ENCODE assay signal across 34 mouse cellular contexts in the genomic region with DNA sequence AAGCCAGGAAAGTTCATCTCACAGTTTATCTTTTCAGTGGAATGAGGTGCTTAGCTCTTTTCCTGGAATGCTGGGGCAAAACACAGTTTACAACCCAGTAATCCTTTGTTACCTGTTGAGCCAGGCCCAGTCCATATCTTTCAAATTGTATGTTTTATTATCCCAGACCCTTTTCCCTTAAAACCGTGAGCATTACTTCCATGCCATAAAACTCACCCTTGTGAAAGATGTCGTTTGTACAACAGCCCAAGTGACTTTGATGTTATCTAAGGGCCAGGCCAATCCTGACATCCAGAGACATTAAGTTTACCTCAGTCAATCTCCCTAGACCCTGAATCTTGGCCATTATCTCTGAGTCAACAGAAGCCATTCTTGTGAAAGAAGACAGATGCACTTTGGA.
"Had no signal": no experiment of that assay in that cellular context is flagged by ENCODE, and none has a peak within 500 bp of the region (broad histone marks: within the 10 kb centered on the region; RNA-seq: fewer than 3 reads in every experiment).

No protein-coding gene starts in this region.

- H3K27ac ChIP-seq: heart, adult 2 months; heart, embryonic 10.5 days; heart, embryonic 13.5 days; heart, embryonic 15.5 days; hindbrain, embryonic 10.5 days; hindbrain, embryonic 12.5 days; hindbrain, embryonic 13.5 days; hindbrain, embryonic 14.5 days; hindbrain, embryonic 15.5 days; hindbrain, postnatal 0 days; kidney, embryonic 15.5 days; kidney, postnatal 0 days; layer of hippocampus, adult 2 months had no signal

- H3K4me1 ChIP-seq: heart, embryonic 10.5 days; heart, embryonic 12.5 days; heart, embryonic 13.5 days; heart, embryonic 15.5 days; hindbrain, embryonic 10.5 days; hindbrain, embryonic 12.5 days; hindbrain, embryonic 13.5 days; hindbrain, embryonic 15.5 days; kidney, embryonic 15.5 days had no signal

- DNase-seq: heart, adult 18-20 months; heart, adult 2 months; heart, postnatal 10 days; heart, postnatal 14 days; heart, postnatal 36 days; heart, postnatal 4 days; kidney, adult 11 months; kidney, adult 18-20 months; kidney, adult 2 months; kidney, adult 8-10 months; kidney, adult 9 months; kidney, postnatal 10 days; kidney, postnatal 14 days; kidney, postnatal 25 days; kidney, postnatal 36 days; kidney, postnatal 4 days; layer of hippocampus, adult 9-11 months; layer of hippocampus, postnatal 36 days had no signal

- ATAC-seq: hindbrain, embryonic 16.5 days; hindbrain, postnatal 0 days; inflammation-experienced regulatory T-cells, adult 6 months had no signal

- H3K4me2 ChIP-seq: heart, embryonic 11.5 days; heart, embryonic 12.5 days; heart, embryonic 13.5 days; heart, embryonic 15.5 days; hindbrain, embryonic 12.5 days; hindbrain, embryonic 13.5 days; hindbrain, embryonic 14.5 days; hindbrain, embryonic 15.5 days; kidney, embryonic 15.5 days had no signal

- H3K36me3 ChIP-seq: heart, embryonic 10.5 days; heart, embryonic 12.5 days; heart, embryonic 13.5 days; heart, embryonic 15.5 days; hindbrain, embryonic 10.5 days; hindbrain, embryonic 12.5 days; hindbrain, embryonic 13.5 days; hindbrain, embryonic 15.5 days; kidney, embryonic 15.5 days had no signal

- H3K27me3 ChIP-seq: heart, embryonic 12.5 days; heart, embryonic 13.5 days; heart, embryonic 15.5 days; hindbrain, embryonic 12.5 days; hindbrain, embryonic 13.5 days; hindbrain, embryonic 15.5 days had no signal

- H3K9me3 ChIP-seq: heart, embryonic 10.5 days; heart, embryonic 12.5 days; heart, embryonic 13.5 days; heart, embryonic 15.5 days; hindbrain, embryonic 10.5 days; hindbrain, embryonic 12.5 days; hindbrain, embryonic 13.5 days; hindbrain, embryonic 15.5 days; kidney, embryonic 15.5 days had no signal

- H3K4me3 ChIP-seq: heart, adult 2 months; heart, embryonic 10.5 days; heart, embryonic 12.5 days; heart, embryonic 13.5 days; heart, embryonic 15.5 days; hindbrain, embryonic 10.5 days; hindbrain, embryonic 12.5 days; hindbrain, embryonic 13.5 days; hindbrain, embryonic 15.5 days; kidney, embryonic 15.5 days; layer of hippocampus, adult 2 months had no signal

- H3K9ac ChIP-seq: heart, embryonic 12.5 days; heart, embryonic 13.5 days; heart, embryonic 15.5 days; hindbrain, embryonic 12.5 days; hindbrain, embryonic 13.5 days; hindbrain, embryonic 14.5 days; hindbrain, embryonic 15.5 days; kidney, embryonic 15.5 days had no signal
